Mouse (Mus musculus): ENCODE data around the gene Smad3.

- TF ChIP-seq POLR2A (IDR thresholded peaks at IDR 0.05; ENCODE audit: control insufficient read depth, low read depth, low read length) (no peak), CTCF (IDR thresholded peaks at IDR 0.05; ENCODE audit: control insufficient read depth, insufficient read depth, insufficient replicate concordance, low read depth, low read length) (no peak)
These were observed 19.0 kb downstream of the Smad3 start for GRCm38 (mm10) chr9:63738830-63739229.
